Mouse (Mus musculus) heart, adult 2 months (tissue): Measurements from ENCODE around the gene Rtl8c. TPM values are rescaled to one million over a fixed set of nuclear protein-coding genes. Genes with fewer than 3 reads are reported as not detected.
"Not testable (repeated sequence)": the region's sequence is repeated elsewhere in the genome, so short reads cannot be mapped to it uniquely, and the experiment has no call there.

Experiments
- DNase-seq, 2 experiments: peaks; one replicate each; pipeline ENCODE4 v3.0.0; 2021
- H3K27ac ChIP-seq: fragments of 200-600 bp; 2 replicates; pipeline ENCODE4 v1.8.1; 2022
- H3K27me3 ChIP-seq: fragments of 200-500 bp; 2 replicates; pipeline ENCODE4 v1.6.1; 2012; ENCODE audit warnings: mild to moderate bottlenecking, low read length, inconsistent platforms, mixed read lengths; ENCODE audit not compliant: control insufficient read depth, insufficient read depth
- H3K36me3 ChIP-seq: fragments of 200-500 bp; 2 replicates; pipeline ENCODE4 v1.6.1; 2012; ENCODE audit warnings: low read length, inconsistent platforms; ENCODE audit not compliant: control insufficient read depth, insufficient read depth
- H3K4me1 ChIP-seq: fragments of 200-500 bp; 2 replicates; pipeline ENCODE4 v1.6.1; 2011; ENCODE audit warnings: low read length; ENCODE audit not compliant: control insufficient read depth, insufficient read depth
- H3K4me3 ChIP-seq: fragments of 200-600 bp; 2 replicates; pipeline ENCODE4 v1.8.1; 2022
- H3K79me2 ChIP-seq: fragments of 200-500 bp; replicated peaks from 2 replicates; pipeline ENCODE4 v1.6.1; 2012; ENCODE audit warnings: mild to moderate bottlenecking, inconsistent platforms, low read length, moderate library complexity, mixed read lengths; ENCODE audit not compliant: control insufficient read depth, insufficient read depth
- H3K9ac ChIP-seq: fragments of 200-500 bp; 2 replicates; pipeline ENCODE4 v1.6.1; 2012; ENCODE audit warnings: low read depth, mild to moderate bottlenecking, control low read depth, inconsistent platforms, low read length, mixed read lengths
- CTCF ChIP-seq: fragments of 200-600 bp; IDR thresholded peaks from 2 replicates; pipeline ENCODE4 v1.8.1; 2022; ENCODE audit warnings: antibody characterized with exemption, mild to moderate bottlenecking, moderate library complexity
- EP300 ChIP-seq: fragments of 200-500 bp; IDR thresholded peaks from 2 replicates; pipeline ENCODE4 v1.6.1; 2011; ENCODE audit warnings: low read depth, low read length, control low read depth; ENCODE audit not compliant: insufficient read depth
- POLR2A ChIP-seq: fragments of 200-500 bp; IDR thresholded peaks from 2 replicates; pipeline ENCODE4 v1.6.1; 2011; ENCODE audit warnings: mild to moderate bottlenecking, low read depth, low read length, control low read depth; ENCODE audit not compliant: insufficient read depth
- WGBS: fragments of 180-500 bp; shearing (Covaris S2); methylation state at CpG from one replicate; pipeline ENCODE4 v1.1.7; 2018; 5-methylcytosine and 5-hydroxymethylcytosine counted together
- intact Hi-C: fragments of 180-260 bp; cut with DNase I; formaldehyde crosslinking; loops from one replicate; pipeline ENCODE4 v1.15.1; 2025
- polyA plus RNA-seq: library from polyadenylated mRNA; depleted of rRNA; stranded (reverse); fragments of >200 nt; gene quantifications from 2 replicates; pipeline ENCODE4 v1.2.3, GENCODE M21; 2012
- total RNA-seq, 2 experiments: library from RNA; stranded (reverse); gene quantifications; 2 replicates each; pipeline ENCODE4 v1.2.3; 2021

Gene Rtl8c
- total and polyA plus RNA-seq, 3 experiments, result 16.5 to 20.3 (median 17.2) TPM

DNA sequence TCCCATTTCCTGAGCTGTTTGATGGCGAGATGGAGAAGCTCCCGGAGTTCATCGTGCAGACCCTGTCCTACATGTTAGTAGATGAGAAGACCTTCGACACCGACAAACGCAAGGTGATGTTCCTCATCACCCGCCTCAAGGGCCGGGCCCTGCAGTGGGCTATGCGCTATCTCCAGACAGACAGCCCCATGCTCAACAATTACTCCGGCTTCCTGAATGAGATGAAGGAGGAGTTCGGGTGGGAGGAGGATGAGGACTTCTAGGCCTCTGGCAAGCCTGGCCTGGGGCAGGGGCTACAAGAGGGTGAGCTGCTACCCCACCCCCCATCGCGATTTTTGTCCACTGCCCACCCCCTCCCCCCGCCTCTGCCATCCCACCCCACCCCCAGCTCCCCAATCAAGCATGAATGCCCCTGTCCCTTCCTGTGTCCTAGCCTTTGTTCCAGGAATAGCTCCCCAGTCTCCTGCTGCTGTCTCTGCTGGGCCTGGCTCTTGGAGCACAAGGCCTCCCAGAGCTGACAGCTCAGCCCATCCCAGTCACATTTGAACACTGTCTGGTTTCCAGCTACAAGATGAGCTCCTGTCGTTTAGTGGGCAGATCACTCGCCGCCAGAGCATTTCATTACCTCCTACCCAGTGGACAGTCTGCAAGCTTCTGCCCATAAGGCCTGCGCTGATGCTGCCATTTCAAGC, 436 bp downstream of the Rtl8c start:
- Histone ChIP-seq H3K79me2 (no peaks in the 10 kb centered on the region), H3K27ac (peak overlapping the region; percentile 81), H3K9ac (peak overlapping the region; percentile 64), H3K4me3 (peak overlapping the region; percentile 54), H3K36me3 (no peaks in the 10 kb centered on the region), H3K27me3 (no peaks in the 10 kb centered on the region), H3K4me1 (no peaks in the 10 kb centered on the region; the same call in 1 of the 2 replicates)
- DNase-seq, result peak in 1 of 2 experiments; percentile 3
- WGBS, result 23% methylated on average over 18 of the region's 18 CpGs
- intact Hi-C loops, result no loop called here
- TF ChIP-seq POLR2A (no peak), CTCF (no peak), EP300 (no peak)

DNA sequence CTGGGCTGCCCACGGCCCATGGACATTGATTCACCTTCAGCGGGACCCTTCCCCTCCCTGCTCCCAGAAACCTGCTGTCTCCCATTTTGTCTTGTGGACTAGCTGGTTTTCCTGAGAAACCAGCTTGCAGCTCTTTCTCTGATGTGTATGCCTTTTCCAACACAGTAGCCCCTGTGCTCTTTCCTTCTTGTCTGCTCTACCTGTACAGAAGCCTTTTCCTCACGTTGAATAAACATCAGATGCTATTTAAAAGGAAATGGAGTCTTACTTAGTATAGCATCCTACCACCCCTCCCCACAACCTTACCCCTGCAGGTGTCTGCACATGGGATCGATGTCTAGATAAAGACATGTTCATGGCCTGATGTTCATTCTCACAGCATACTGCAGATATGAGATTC, 1.0 kb downstream of the Rtl8c start, which contains the start of gene Gm14597:
TSS of gene Gm14597 (minus strand) at position 101 of the 400 bp plus-strand sequence.
- WGBS, result 67% methylated on average over 3 of the region's 4 CpGs
- Histone ChIP-seq H3K4me3 (peak within 1 kb of the TSS; percentile 54), H3K9ac (peak within 1 kb of the TSS; percentile 64), H3K27ac (peak within 1 kb of the TSS; percentile 81)
- H3K36me3 ChIP-seq, H3K4me1 ChIP-seq, intact Hi-C loops, H3K79me2 ChIP-seq, H3K27me3 ChIP-seq, DNase-seq: not testable (repeated sequence)

DNA sequence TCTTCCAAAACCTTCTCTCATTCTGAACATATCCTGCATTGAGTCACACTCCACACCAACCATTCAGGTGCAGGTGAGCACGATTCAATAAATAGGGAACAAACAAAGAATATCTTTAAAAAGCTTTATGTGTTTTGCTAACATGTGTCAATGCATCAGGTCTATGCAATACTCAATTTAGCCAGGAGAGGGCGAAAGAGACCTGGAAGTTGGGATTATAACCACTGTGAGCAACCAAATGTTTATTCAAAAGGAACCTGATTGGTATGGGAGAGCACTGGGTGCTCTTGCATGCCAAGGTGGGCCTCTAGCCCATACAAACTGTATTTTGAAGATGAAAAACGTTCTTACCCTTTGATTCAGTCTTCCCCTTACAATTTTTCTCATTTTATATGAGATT, 2.7 kb downstream of the Rtl8c start:
- Histone ChIP-seq H3K36me3 (no peaks in the 10 kb centered on the region), H3K27me3 (no peaks in the 10 kb centered on the region), H3K4me3 (no peak overlapping the region), H3K27ac (peak overlapping the region; percentile 48), H3K79me2 (no peaks in the 10 kb centered on the region), H3K4me1 (no peaks in the 10 kb centered on the region; the same call in 1 of the 2 replicates), H3K9ac (no peak overlapping the region)
- intact Hi-C loops, result loop anchor here (5.0 kb wide), 1 partner anchor 62 kb away; the partner anchor contains the start of gene Rtl8b
- TF ChIP-seq POLR2A, result no peak
- TF ChIP-seq CTCF, result peak; percentile 77
- DNase-seq, result peak in 1 of 2 experiments; percentile 29
- WGBS, result 0% methylated on average over 3 of the region's 3 CpGs

DNA sequence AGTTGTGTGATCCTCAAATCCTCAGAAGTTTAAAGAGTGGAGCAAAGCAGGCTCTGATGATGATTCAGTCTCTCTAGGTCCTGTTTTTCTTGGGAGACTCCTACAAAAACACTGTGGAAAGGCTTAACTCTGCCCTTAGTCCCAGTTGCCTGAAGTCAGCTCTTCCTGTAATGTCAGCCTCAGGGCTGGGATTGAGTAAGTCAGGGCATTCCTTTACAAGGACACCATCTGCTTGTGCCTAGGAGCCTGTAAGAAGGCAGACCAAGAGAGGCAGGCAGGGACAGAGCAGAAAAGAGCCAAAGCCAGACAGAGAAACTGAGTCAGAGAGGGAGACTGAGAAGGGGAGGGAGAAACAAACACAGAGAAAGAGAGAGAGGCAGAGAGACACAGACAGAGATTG, 3.6 kb downstream of the Rtl8c start:
- H3K36me3 ChIP-seq, H3K9ac ChIP-seq, H3K4me1 ChIP-seq, DNase-seq, H3K79me2 ChIP-seq, H3K27me3 ChIP-seq, H3K4me3 ChIP-seq: not testable (repeated sequence)
- intact Hi-C loops, result loop anchor here (5.0 kb wide), 1 partner anchor 61 kb away; the partner anchor contains the start of gene Rtl8b
- H3K27ac ChIP-seq, result peak overlapping the region; percentile 48

DNA sequence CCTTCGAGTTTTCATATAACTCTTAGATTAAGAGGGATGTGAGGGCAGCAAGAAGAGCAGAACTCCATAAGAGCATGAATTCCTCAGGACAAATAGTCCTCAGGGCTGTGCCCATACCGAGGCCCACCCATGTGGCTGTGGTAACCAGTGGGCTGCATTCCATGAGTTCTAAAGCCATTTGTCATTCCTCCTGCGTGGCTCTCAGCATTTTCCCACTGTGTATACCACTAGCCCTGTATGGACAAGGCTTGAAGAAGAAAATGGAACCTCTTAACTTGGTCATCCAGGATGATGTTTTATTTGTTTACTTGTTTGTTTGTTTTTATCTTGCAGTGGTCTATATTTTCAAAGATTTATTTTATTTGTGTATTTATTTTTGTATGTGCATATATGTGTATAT, 30.3 kb downstream of the Rtl8c start:
- 46% methylated on average over 3 of the region's 3 CpGs for WGBS
- H3K4me3 ChIP-seq, intact Hi-C loops: not testable (repeated sequence)

DNA sequence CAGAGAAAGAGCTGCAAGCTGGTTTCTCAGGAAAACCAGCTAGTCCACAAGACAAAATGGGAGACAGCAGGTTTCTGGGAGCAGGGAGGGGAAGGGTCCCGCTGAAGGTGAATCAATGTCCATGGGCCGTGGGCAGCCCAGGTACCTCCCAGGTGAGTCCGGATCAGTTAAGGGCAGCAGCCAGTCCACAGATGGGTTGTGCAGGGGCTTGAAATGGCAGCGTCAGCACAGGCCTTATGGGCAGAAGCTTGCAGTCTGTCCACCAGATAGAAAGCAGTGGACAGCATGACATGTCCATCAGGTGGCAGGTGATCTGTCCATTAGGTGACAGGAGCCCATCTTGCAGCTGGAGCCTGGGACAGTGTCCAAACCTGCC, 34.8 kb downstream of the Rtl8c start:
- H3K27me3 ChIP-seq, H3K27ac ChIP-seq, intact Hi-C loops: not testable (repeated sequence)

More for the DNA sequence above, 30.3 kb downstream of the Rtl8c start:
- H3K36me3 ChIP-seq, H3K27me3 ChIP-seq, H3K79me2 ChIP-seq, H3K4me1 ChIP-seq, H3K9ac ChIP-seq, DNase-seq, H3K27ac ChIP-seq: not testable (repeated sequence)

More for the DNA sequence above, 34.8 kb downstream of the Rtl8c start:
- not testable (repeated sequence) for H3K4me3 ChIP-seq, H3K4me1 ChIP-seq, DNase-seq, H3K36me3 ChIP-seq, H3K79me2 ChIP-seq, H3K9ac ChIP-seq
- 37% methylated on average over 4 of the region's 4 CpGs for WGBS
